In the genomic region with DNA sequence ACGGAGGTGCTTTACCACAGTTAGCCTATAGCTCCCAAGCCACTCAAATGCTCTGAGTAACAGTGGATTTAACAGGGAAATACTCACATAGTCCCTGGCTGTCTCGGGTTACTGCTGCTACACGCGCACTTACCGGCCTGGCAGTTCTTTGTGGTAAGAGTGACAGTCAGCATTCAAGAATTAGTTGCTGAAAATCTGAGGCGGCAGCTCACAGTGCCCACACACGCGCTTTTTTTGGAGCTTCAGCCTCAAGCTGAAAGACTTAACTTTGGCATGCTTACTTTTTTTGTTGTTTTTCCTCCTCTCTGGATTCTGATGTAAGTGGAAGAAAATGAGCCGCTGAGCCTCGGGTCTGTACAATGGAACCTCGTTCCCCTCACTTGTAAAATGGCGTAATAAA, we compare ENCODE assay signal across 17 mouse cellular contexts. TPM values are rescaled to one million over a fixed set of nuclear protein-coding genes. Genes with fewer than 3 reads are reported as not detected.
DNase-seq lines count a peak whose midpoint lies in the region; ATAC-seq and TF ChIP-seq lines count a peak whose summit lies in the region.
"Had no signal": no experiment of that assay in that cellular context is flagged by ENCODE, and none has a peak within 500 bp of the region (broad histone marks: within the 10 kb centered on the region; RNA-seq: fewer than 3 reads in every experiment).

No protein-coding gene starts in this region.

- no peak overlapping the region for H3K4me3 ChIP-seq in lung, embryonic 16.5 days (ENCODE audit: low read length)
- no peak overlapping the region for H3K4me3 ChIP-seq in hindbrain, postnatal 0 days (ENCODE audit: low read length)
- H3K4me3 ChIP-seq: embryonic facial prominence, embryonic 15.5 days; megakaryocyte, embryonic 14.5 days had no signal

- no peak overlapping the region for H3K4me2 ChIP-seq in lung, embryonic 16.5 days (ENCODE audit: low read depth, low read length)
- no peak overlapping the region for H3K4me2 ChIP-seq in hindbrain, postnatal 0 days (ENCODE audit: low read depth, low read length)
- H3K4me2 ChIP-seq: embryonic facial prominence, embryonic 15.5 days had no signal

- peaks cover 6% of the 10 kb centered on the region; the same call in 1 of the 2 replicates for H3K4me1 ChIP-seq in lung, embryonic 16.5 days (replicated peaks; ENCODE audit: control insufficient read depth, insufficient read depth, low read length)
- no peaks in the 10 kb centered on the region for H3K4me1 ChIP-seq in hindbrain, postnatal 0 days (ENCODE audit: insufficient read depth, low read length)
- H3K4me1 ChIP-seq: embryonic facial prominence, embryonic 15.5 days; megakaryocyte, embryonic 14.5 days had no signal

- H3K9ac ChIP-seq in lung, embryonic 16.5 days (ENCODE audit: low read length) = no peak overlapping the region
- no peak overlapping the region for H3K9ac ChIP-seq in hindbrain, postnatal 0 days (replicated peaks; ENCODE audit: low read length)
- H3K9ac ChIP-seq: embryonic facial prominence, embryonic 15.5 days had no signal

- H3K36me3 ChIP-seq in lung, embryonic 16.5 days (ENCODE audit: control insufficient read depth, insufficient read depth, low read length) = no peaks in the 10 kb centered on the region
- H3K36me3 ChIP-seq in hindbrain, postnatal 0 days (ENCODE audit: insufficient read depth, low read length) = no peaks in the 10 kb centered on the region
- H3K36me3 ChIP-seq: embryonic facial prominence, embryonic 15.5 days had no signal

- peak overlapping the region; percentile 13; the same call in 1 of the 2 replicates for H3K27ac ChIP-seq in lung, embryonic 16.5 days (ENCODE audit: low read length)
- H3K27ac ChIP-seq in hindbrain, postnatal 0 days = no peak overlapping the region
- H3K27ac ChIP-seq: embryonic facial prominence, embryonic 15.5 days; kidney, postnatal 0 days had no signal

- H3K27me3 ChIP-seq in lung, embryonic 16.5 days (ENCODE audit: control insufficient read depth, insufficient read depth, low read depth, low read length) = no peaks in the 10 kb centered on the region
- no peaks in the 10 kb centered on the region for H3K27me3 ChIP-seq in hindbrain, postnatal 0 days (ENCODE audit: insufficient read depth, low read length)
- H3K27me3 ChIP-seq: embryonic facial prominence, embryonic 15.5 days had no signal

- DNase-seq in lung, adult 18-20 months = no peak
- peak; percentile 55 for DNase-seq in adipocyte (ENCODE audit: low spot score)
- peak; percentile 42 to 67 for DNase-seq in frontal cortex, postnatal 36 days (ENCODE audit: low spot score in 2 of 2)
- DNase-seq in right cerebral cortex, postnatal 25 days = peak; percentile 35
- DNase-seq in hindbrain, postnatal 0 days (ENCODE audit: low spot score) = no peak
- DNase-seq: cerebellum, adult 18-20 months; heart, postnatal 14 days; layer of hippocampus, adult 9-11 months; thymus, adult 18-20 months had no signal

- 56% methylated on average over 12 of the region's 12 CpGs for WGBS in lung, embryonic 16.5 days
- WGBS in hindbrain, postnatal 0 days = 66% methylated on average over 12 of the region's 12 CpGs

- H3K9me3 ChIP-seq in lung, embryonic 16.5 days (ENCODE audit: control insufficient read depth, low read length) = no peaks in the 10 kb centered on the region
- H3K9me3 ChIP-seq in hindbrain, postnatal 0 days (ENCODE audit: low read length) = no peaks in the 10 kb centered on the region
- H3K9me3 ChIP-seq: embryonic facial prominence, embryonic 15.5 days; megakaryocyte, embryonic 14.5 days had no signal

- no peak for TF ChIP-seq CTCF in hindbrain, postnatal 0 days (IDR thresholded peaks at IDR 0.05; ENCODE audit: low read depth)

- no peak for ATAC-seq in lung, embryonic 16.5 days (ENCODE audit: low read depth)
- no peak for ATAC-seq in hindbrain, postnatal 0 days
- no peak for ATAC-seq in megakaryocyte-erythroid progenitor cell, adult 5-6 weeks (replicated peaks; ENCODE audit: low FRiP score, low TSS enrichment, poor library complexity, severe bottlenecking)

RNA-seq across cellular contexts. Expression of a gene that starts 20.8 kb away (rescaled TPM):
- 4.9 and 5.5 TPM in 2 replicates for polyA plus RNA-seq in lung, embryonic 16.5 days (2015; fragmentation: Nextera tagmentation; extraction: Ambion mirVana)
- total RNA-seq in hindbrain, postnatal 0 days (2014; rRNA removed) = 0.43 and 0.84 TPM in 2 replicates
- 0.43 and 0.58 TPM in 2 replicates for polyA plus RNA-seq in hindbrain, postnatal 0 days (2015; fragmentation: Nextera tagmentation; extraction: Ambion mirVana)
- not detected in 2 replicates for total RNA-seq in megakaryocyte-erythroid progenitor cell, adult 5-6 weeks (2014; fragmentation: Nextera tagmentation)
- total RNA-seq in megakaryocyte-erythroid progenitor cell, adult 5-6 weeks (2017) = not detected in 2 replicates

RNA-seq across cellular contexts. Expression of a gene that starts 21.8 kb away (rescaled TPM):
- polyA plus RNA-seq in lung, embryonic 16.5 days (2015; fragmentation: Nextera tagmentation; extraction: Ambion mirVana) = 0.55 and 1.4 TPM in 2 replicates
- not detected in 2 replicates for total RNA-seq in hindbrain, postnatal 0 days (2014; rRNA removed)
- polyA plus RNA-seq in hindbrain, postnatal 0 days (2015; fragmentation: Nextera tagmentation; extraction: Ambion mirVana) = not detected in 2 replicates
- not detected in 2 replicates for total RNA-seq in megakaryocyte-erythroid progenitor cell, adult 5-6 weeks (2014; fragmentation: Nextera tagmentation)
- total RNA-seq in megakaryocyte-erythroid progenitor cell, adult 5-6 weeks (2017) = not detected in 2 replicates
- total RNA-seq: heart, adult 8-10 months had no signal
- polyA plus RNA-seq: embryonic facial prominence, embryonic 15.5 days; intestine, embryonic 14.5 days; spleen, adult 2 months had no signal

Comparison
In these comparisons a context has a peak if more than half of its experiments do, and no peak if none do; other contexts are left out.
1. DNase-seq: peak in adipocyte (single experiment), frontal cortex, postnatal 36 days (2 of 2) and right cerebral cortex, postnatal 25 days (single experiment); none in lung, adult 18-20 months (0 of 2) and hindbrain, postnatal 0 days (single experiment).